In genomic region chr2:171743111-171743510, GRCm38 (mm10) we compare ENCODE assay signal across 17 mouse cellular contexts.
DNase-seq lines count a peak whose midpoint lies in the region; ATAC-seq lines count a peak whose summit lies in the region.
"Had no signal": no experiment of that assay in that cellular context is flagged by ENCODE, and none has a peak within 500 bp of the region (broad histone marks: within the 10 kb centered on the region; RNA-seq: fewer than 3 reads in every experiment).

No protein-coding gene starts in this region.

- no peak for DNase-seq in kidney, adult 8-10 months
- peak; percentile 56 for DNase-seq in embryo, embryonic 10.5 days (ENCODE audit: low spot score)
- DNase-seq in embryonic facial prominence, embryonic 11.5 days (ENCODE audit: low spot score) = peak; percentile 46
- no peak for DNase-seq in cerebellum, adult 8-10 months
- DNase-seq in cerebellum, postnatal 14 days = no peak
- DNase-seq in ovary, postnatal 10 days (ENCODE audit: low spot score) = no peak
- DNase-seq: adrenal gland, postnatal 25 days; gastrocnemius, postnatal 14 days; spleen, adult 18-20 months; thymus, adult 18-20 months had no signal

- peak; percentile 79; the same call in 1 of the 2 replicates for ATAC-seq in kidney, embryonic 15.5 days (replicated peaks; ENCODE audit: low FRiP score)
- ATAC-seq in embryonic facial prominence, embryonic 11.5 days (replicated peaks; ENCODE audit: insufficient number of reproducible peaks, low FRiP score, low TSS enrichment, low read depth) = no peak
- peak; percentile 92 for ATAC-seq in lung, embryonic 16.5 days (ENCODE audit: low read depth)
- ATAC-seq: forebrain, embryonic 14.5 days; hindbrain, postnatal 0 days had no signal

- H3K27ac ChIP-seq in kidney, embryonic 15.5 days = no peak overlapping the region
- H3K27ac ChIP-seq in embryonic facial prominence, embryonic 11.5 days (replicated peaks; ENCODE audit: low read depth, low read length) = no peak overlapping the region
- H3K27ac ChIP-seq in lung, embryonic 16.5 days (ENCODE audit: low read length) = peak overlapping the region; percentile 55
- H3K27ac ChIP-seq: hindbrain, postnatal 0 days; limb, embryonic 15.5 days had no signal

- no peaks in the 10 kb centered on the region for H3K36me3 ChIP-seq in kidney, embryonic 15.5 days
- no peaks in the 10 kb centered on the region for H3K36me3 ChIP-seq in embryonic facial prominence, embryonic 11.5 days (replicated peaks; ENCODE audit: control insufficient read depth, insufficient read depth, low read depth, low read length)
- H3K36me3 ChIP-seq in lung, embryonic 16.5 days (ENCODE audit: control insufficient read depth, insufficient read depth, low read length) = no peaks in the 10 kb centered on the region
- H3K36me3 ChIP-seq: limb, embryonic 15.5 days had no signal

- 0 out of 2 replicates have a peak, but pooled peaks cover 3% of the 10 kb centered on the region for H3K9me3 ChIP-seq in kidney, embryonic 15.5 days (replicated peaks)
- H3K9me3 ChIP-seq in embryonic facial prominence, embryonic 11.5 days (replicated peaks; ENCODE audit: control insufficient read depth, low read length) = no peaks in the 10 kb centered on the region
- 0 out of 2 replicates have a peak, but pooled peaks cover 3% of the 10 kb centered on the region for H3K9me3 ChIP-seq in lung, embryonic 16.5 days (ENCODE audit: control insufficient read depth, low read length)
- H3K9me3 ChIP-seq: limb, embryonic 15.5 days had no signal

- H3K4me2 ChIP-seq in kidney, embryonic 15.5 days = no peak overlapping the region
- H3K4me2 ChIP-seq in embryonic facial prominence, embryonic 11.5 days (ENCODE audit: low read depth, low read length) = no peak overlapping the region
- H3K4me2 ChIP-seq in lung, embryonic 16.5 days (ENCODE audit: low read depth, low read length) = no peak overlapping the region
- H3K4me2 ChIP-seq: limb, embryonic 15.5 days had no signal

- no peak overlapping the region for H3K4me3 ChIP-seq in kidney, embryonic 15.5 days (replicated peaks)
- H3K4me3 ChIP-seq in embryonic facial prominence, embryonic 11.5 days (ENCODE audit: low read depth, low read length) = no peak overlapping the region
- H3K4me3 ChIP-seq in lung, embryonic 16.5 days (ENCODE audit: low read length) = no peak overlapping the region
- H3K4me3 ChIP-seq: limb, embryonic 15.5 days; megakaryocyte, embryonic 14.5 days had no signal

- H3K27me3 ChIP-seq in kidney, embryonic 15.5 days = 0 out of 2 replicates have a peak, but pooled peaks cover 3% of the 10 kb centered on the region
- no peaks in the 10 kb centered on the region for H3K27me3 ChIP-seq in embryonic facial prominence, embryonic 11.5 days (ENCODE audit: control insufficient read depth, insufficient read depth, low read length)
- H3K27me3 ChIP-seq in lung, embryonic 16.5 days (ENCODE audit: control insufficient read depth, insufficient read depth, low read depth, low read length) = no peaks in the 10 kb centered on the region; the same call in 1 of the 2 replicates
- H3K27me3 ChIP-seq: CH12.LX; limb, embryonic 15.5 days; megakaryocyte, embryonic 14.5 days had no signal

- no peaks in the 10 kb centered on the region for H3K4me1 ChIP-seq in kidney, embryonic 15.5 days
- no peaks in the 10 kb centered on the region for H3K4me1 ChIP-seq in embryonic facial prominence, embryonic 11.5 days (ENCODE audit: control insufficient read depth, insufficient read depth, low read length)
- peaks cover 10% of the 10 kb centered on the region; the same call in 1 of the 2 replicates for H3K4me1 ChIP-seq in lung, embryonic 16.5 days (replicated peaks; ENCODE audit: control insufficient read depth, insufficient read depth, low read length)
- H3K4me1 ChIP-seq: megakaryocyte, embryonic 14.5 days had no signal

- WGBS in kidney, embryonic 15.5 days = 9% methylated on average over 2 of the region's 2 CpGs
- 20% methylated on average over 2 of the region's 2 CpGs for WGBS in embryonic facial prominence, embryonic 11.5 days
- WGBS in lung, embryonic 16.5 days = 4% methylated on average over 2 of the region's 2 CpGs

- no peak overlapping the region for H3K9ac ChIP-seq in kidney, embryonic 15.5 days
- no peak overlapping the region for H3K9ac ChIP-seq in embryonic facial prominence, embryonic 11.5 days (replicated peaks; ENCODE audit: low read length)
- no peak overlapping the region for H3K9ac ChIP-seq in lung, embryonic 16.5 days (ENCODE audit: low read length)
- H3K9ac ChIP-seq: limb, embryonic 15.5 days had no signal

Comparison
In these comparisons a context has a peak if more than half of its experiments do, and no peak if none do; other contexts are left out.
1. DNase-seq: peak in embryo, embryonic 10.5 days (single experiment) and embryonic facial prominence, embryonic 11.5 days (single experiment); none in kidney, adult 8-10 months (0 of 2), cerebellum, adult 8-10 months (single experiment), cerebellum, postnatal 14 days (0 of 2) and ovary, postnatal 10 days (single experiment).